Mouse (Mus musculus) forebrain, postnatal 0 days (tissue): ENCODE results near the gene Ccdc189. TPM values are rescaled to one million over a fixed set of nuclear protein-coding genes. Genes with fewer than 3 reads are reported as not detected.
"Not testable (repeated sequence)": the region's sequence is repeated elsewhere in the genome, so short reads cannot be mapped to it uniquely, and the experiment has no call there.

Experiments
- ATAC-seq: fragments of 200-750 bp; cut with Nextera tagmentation; 2 replicates; pipeline ENCODE4 v1.8.0; 2017; ENCODE audit warnings: mild to moderate bottlenecking, moderate library complexity
- DNase-seq: peaks from one replicate; pipeline ENCODE4 v3.0.0-alpha.2; 2015
- H3K27ac ChIP-seq: fragments of 300-500 bp; sonication (generic); 2 replicates; pipeline ENCODE4 v1.5.1; 2014; ENCODE audit warnings: low read depth, mild to moderate bottlenecking, antibody characterized with exemption, low read length, moderate library complexity, mixed read lengths
- H3K27me3 ChIP-seq: fragments of 300-500 bp; sonication (generic); 2 replicates; pipeline ENCODE4 v1.6.1; 2014; ENCODE audit warnings: mild to moderate bottlenecking, low read length, mixed read lengths; ENCODE audit not compliant: insufficient read depth
- H3K36me3 ChIP-seq: fragments of 300-500 bp; sonication (generic); 2 replicates; pipeline ENCODE4 v1.6.1; 2014; ENCODE audit warnings: mild to moderate bottlenecking, moderate library complexity; ENCODE audit not compliant: insufficient read depth
- H3K4me1 ChIP-seq: fragments of 300-500 bp; sonication (generic); 2 replicates; pipeline ENCODE4 v1.6.1; 2014; ENCODE audit warnings: antibody characterized with exemption; ENCODE audit not compliant: insufficient read depth
- H3K4me2 ChIP-seq: fragments of 300-500 bp; sonication (generic); 2 replicates; pipeline ENCODE4 v1.6.1; 2014; ENCODE audit warnings: low read depth, mild to moderate bottlenecking, moderate library complexity
- H3K4me3 ChIP-seq: fragments of 300-500 bp; sonication (generic); 2 replicates; pipeline ENCODE4 v1.5.1; 2014; ENCODE audit warnings: low read depth, low read length, mixed read lengths
- H3K9ac ChIP-seq: fragments of 300-500 bp; sonication (generic); 2 replicates; pipeline ENCODE4 v1.6.1; 2014; ENCODE audit warnings: mild to moderate bottlenecking
- H3K9me3 ChIP-seq: fragments of 300-500 bp; sonication (generic); 2 replicates; pipeline ENCODE4 v1.6.1; 2016; ENCODE audit warnings: low read length
- CTCF ChIP-seq: sonication (generic); IDR thresholded peaks from 2 replicates; pipeline ENCODE4 v1.5.1; 2016; ENCODE audit warnings: antibody characterized with exemption, control low read depth, low read depth
- WGBS: fragments of 180-500 bp; shearing (Covaris S2); extraction: QIAGEN DNeasy Blood & Tissue Kit; methylation state at CpG from one replicate; pipeline ENCODE4 v1.1.7; 2014; 5-methylcytosine and 5-hydroxymethylcytosine counted together
- polyA plus RNA-seq: library from polyadenylated mRNA; unstranded; fragments of >200 nt; fragmentation: Nextera tagmentation; extraction: Ambion mirVana; gene quantifications from 2 replicates; pipeline ENCODE4 v1.2.1, GENCODE M21; 2015
- total RNA-seq: library from RNA; depleted of rRNA; stranded (reverse); fragments of >200 nt; gene quantifications from 2 replicates; pipeline ENCODE4 v1.2.3, GENCODE M21; 2014; rRNA removed

Ccdc189 gene
- total RNA-seq (9.0 and 11.0 TPM in 2 replicates), polyA plus RNA-seq (10.1 and 16.0 TPM in 2 replicates)

DNA sequence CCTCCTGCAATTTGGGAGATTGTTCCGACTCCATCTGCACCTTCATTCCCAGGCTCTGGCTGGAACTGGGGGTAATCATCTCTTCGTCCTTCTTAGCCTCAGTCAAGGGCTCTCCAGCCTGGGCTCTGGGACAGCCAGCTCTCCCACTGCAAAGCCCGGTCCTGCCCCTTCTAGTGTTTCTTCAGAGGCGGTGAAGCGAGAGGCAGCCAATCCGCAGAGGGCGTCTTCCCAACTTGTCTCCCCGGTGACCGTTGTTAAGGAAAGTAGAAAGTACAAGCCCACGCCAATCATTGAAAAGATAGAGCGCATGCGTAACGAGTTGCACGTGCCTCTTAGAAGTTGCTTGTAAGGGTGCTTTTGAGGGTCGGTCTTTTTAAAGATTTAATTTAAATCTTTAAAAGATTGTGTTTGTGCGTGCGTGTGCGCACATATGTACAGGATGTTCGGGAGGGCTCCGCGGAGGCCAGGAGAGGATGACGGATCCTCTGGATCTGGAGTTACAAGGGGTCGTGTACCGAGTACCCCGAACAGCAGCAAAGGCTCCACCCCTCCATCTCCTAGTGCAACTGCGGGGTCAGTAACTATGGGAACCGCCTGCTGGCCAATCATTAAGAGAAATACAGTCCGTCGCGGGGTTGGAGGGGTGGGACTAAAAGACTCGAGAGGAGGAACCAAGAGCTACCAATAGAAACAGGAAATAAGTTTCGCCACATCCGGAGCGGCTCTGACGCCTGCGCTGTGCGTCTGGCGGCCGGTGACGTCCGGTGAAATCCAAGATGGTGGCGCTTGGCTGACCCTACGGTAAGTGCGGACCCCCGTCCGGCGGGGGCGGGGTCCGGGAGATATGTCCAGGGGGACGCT is at the start of gene Ccdc189, which contains the start of gene Rnf40:
TSS of gene Ccdc189 (minus strand) at position 585 of the 861 bp plus-strand sequence.
TSS of gene Rnf40 (plus strand) at position 757 of the 861 bp plus-strand sequence.
- H3K4me2 ChIP-seq, result peak within 1 kb of the TSS; percentile 76
- TF ChIP-seq CTCF, result peak; percentile 29; the same call in 1 of the 2 replicates
- H3K9me3 ChIP-seq, result no peaks in the 10 kb centered on the region
- ATAC-seq, result peak; percentile 96
- H3K27me3 ChIP-seq, result no peaks in the 10 kb centered on the region
- DNase-seq, result peak; percentile 96
- H3K9ac ChIP-seq, result peak within 1 kb of the TSS; percentile 74
- H3K4me1 ChIP-seq, result no peaks in the 10 kb centered on the region
- H3K27ac ChIP-seq, result peak within 1 kb of the TSS; percentile 51
- peak within 1 kb of the TSS; percentile 82 for H3K4me3 ChIP-seq
- peaks cover 46% of the 10 kb centered on the region for H3K36me3 ChIP-seq
- under 1% methylated on average over 50 of the region's 50 CpGs for WGBS

DNA sequence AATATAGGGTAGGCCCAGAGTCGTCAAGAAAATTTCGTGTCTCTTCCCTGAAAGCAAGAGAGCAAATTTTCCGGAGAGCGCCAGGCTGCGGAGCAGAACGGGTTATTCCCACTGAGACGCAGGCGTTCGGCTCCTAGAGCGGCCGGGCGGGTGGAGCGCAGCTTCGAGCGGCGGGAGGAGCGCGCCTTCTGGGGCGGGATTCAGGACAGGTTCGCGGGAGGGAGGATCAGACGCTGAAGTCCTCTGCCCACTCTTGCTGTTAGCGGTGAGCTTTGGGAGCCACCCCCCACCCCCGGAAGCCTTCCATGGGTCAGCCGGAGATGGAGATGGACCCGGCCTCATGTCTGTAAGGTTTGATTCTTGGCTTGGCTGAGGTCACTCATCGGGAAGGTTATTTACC is 48.6 kb upstream of the Ccdc189 start:
- no peaks in the 10 kb centered on the region for H3K27me3 ChIP-seq
- H3K4me1 ChIP-seq, result no peaks in the 10 kb centered on the region
- H3K36me3 ChIP-seq, result no peaks in the 10 kb centered on the region
- TF ChIP-seq CTCF, result 0 out of 2 replicates have a peak, but pooled peaks have one; percentile 3
- H3K27ac ChIP-seq, result no peak overlapping the region
- peak overlapping the region; percentile 64 for H3K4me2 ChIP-seq
- peak; percentile 95 for ATAC-seq
- DNase-seq, result peak; percentile 88
- peak overlapping the region; percentile 61 for H3K9ac ChIP-seq
- no peaks in the 10 kb centered on the region for H3K9me3 ChIP-seq
- H3K4me3 ChIP-seq, result peak overlapping the region; percentile 59
- WGBS, result 4% methylated on average over 27 of the region's 27 CpGs

DNA sequence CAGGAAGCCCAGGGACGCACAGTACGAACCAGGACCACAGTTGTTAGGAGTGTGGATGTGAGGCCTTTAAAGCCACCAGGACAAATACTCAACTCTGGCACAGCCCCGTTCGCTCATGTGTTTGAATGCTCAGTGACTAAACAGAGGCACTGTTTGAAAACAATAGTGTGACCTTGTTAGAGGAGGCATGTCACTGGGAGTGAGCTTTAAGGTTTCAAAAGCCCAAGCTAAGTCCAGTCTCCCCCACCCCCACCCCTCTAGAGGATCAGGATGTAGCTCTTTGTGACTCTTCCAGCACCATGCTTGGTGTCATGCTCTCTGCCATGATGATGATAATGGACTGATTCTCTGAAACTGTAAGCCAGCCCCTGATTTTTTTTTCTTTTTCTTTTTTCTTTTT is 43.0 kb upstream of the Ccdc189 start:
- H3K27ac ChIP-seq, result no peak overlapping the region
- ATAC-seq (no peak), DNase-seq (no peak)
- H3K4me2 ChIP-seq, result no peak overlapping the region
- TF ChIP-seq CTCF, result no peak
- H3K27me3 ChIP-seq, result no peaks in the 10 kb centered on the region
- no peak overlapping the region for H3K4me3 ChIP-seq
- no peaks in the 10 kb centered on the region for H3K36me3 ChIP-seq
- no peak overlapping the region for H3K9ac ChIP-seq
- no peaks in the 10 kb centered on the region for H3K4me1 ChIP-seq
- WGBS, result 49% methylated on average over 4 of the region's 4 CpGs
- H3K9me3 ChIP-seq, result no peaks in the 10 kb centered on the region

DNA sequence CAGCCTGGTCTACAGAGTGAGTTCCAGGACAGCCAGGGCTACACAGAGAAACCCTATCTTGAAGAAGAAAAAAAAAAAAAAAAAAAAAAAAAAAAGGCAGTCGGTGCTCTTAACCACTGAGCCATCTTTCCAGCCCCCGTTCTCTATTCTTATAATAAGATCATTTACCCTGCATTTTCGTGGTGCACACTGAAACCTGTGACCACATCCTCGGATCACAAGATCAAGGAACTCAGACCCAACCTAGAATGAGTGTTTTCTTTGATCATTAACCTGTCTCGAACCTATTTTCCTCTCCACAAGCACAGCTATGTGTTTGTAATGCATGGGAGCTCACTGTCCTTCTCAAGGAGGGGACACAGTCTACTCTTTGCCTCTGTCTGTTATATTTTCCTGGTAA is 40.3 kb upstream of the Ccdc189 start:
- H3K9ac ChIP-seq, result no peak overlapping the region
- no peak for ATAC-seq
- no peaks in the 10 kb centered on the region for H3K27me3 ChIP-seq
- no peak for DNase-seq
- WGBS, result 86% methylated on average over 5 of the region's 5 CpGs
- no peak overlapping the region for H3K4me2 ChIP-seq
- no peaks in the 10 kb centered on the region for H3K9me3 ChIP-seq
- no peak overlapping the region for H3K27ac ChIP-seq
- no peak for TF ChIP-seq CTCF
- H3K4me3 ChIP-seq, result no peak overlapping the region
- H3K36me3 ChIP-seq, result no peaks in the 10 kb centered on the region
- no peaks in the 10 kb centered on the region for H3K4me1 ChIP-seq

DNA sequence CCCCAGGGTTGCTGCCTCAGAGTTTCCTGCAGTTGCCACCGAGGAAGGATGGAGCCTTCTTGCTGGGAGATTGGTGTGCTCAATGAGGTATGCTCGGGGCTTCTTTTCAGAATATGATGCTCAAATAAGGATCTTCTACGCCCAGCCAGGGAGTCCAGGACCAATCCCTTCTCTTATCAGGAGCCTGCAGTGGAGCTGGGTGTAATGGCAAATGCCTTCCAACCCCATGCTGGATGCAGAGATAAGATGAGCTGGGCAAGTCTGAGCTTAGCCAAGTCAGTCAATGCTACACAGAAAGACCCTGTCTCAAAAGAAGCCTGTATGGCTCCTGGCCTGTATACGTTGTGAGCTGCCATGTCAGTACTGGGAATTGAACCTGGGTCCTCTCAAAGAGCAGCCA is 38.1 kb upstream of the Ccdc189 start:
- no peaks in the 10 kb centered on the region for H3K36me3 ChIP-seq
- no peak for TF ChIP-seq CTCF
- H3K4me3 ChIP-seq, result no peak overlapping the region
- H3K9ac ChIP-seq, result no peak overlapping the region
- no peaks in the 10 kb centered on the region for H3K9me3 ChIP-seq
- no peak overlapping the region for H3K4me2 ChIP-seq
- H3K27me3 ChIP-seq, result no peaks in the 10 kb centered on the region
- 92% methylated on average over 4 of the region's 4 CpGs for WGBS
- no peaks in the 10 kb centered on the region for H3K4me1 ChIP-seq
- no peak for ATAC-seq
- no peak overlapping the region for H3K27ac ChIP-seq
- DNase-seq, result no peak

DNA sequence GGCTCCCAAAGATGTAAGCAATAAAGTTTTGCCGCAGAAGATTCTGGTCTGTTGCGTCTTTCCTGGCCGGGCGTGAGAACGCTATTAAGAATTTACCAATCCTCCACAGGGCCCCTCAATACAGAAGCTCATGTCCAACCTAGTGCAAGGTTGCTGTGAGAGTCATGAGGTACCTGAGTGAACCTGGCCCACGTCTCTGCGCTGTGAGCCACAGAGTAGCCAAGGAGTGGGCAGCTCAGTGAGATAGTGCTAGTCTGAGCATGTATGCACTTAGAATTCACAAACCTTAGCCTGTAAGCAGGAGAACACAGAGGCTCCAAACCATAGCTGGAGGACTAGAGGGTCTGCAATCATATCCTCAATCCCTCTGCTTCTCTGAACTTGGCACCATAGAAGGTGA is 37.6 kb upstream of the Ccdc189 start:
- DNase-seq (no peak), ATAC-seq (no peak)
- no peak for TF ChIP-seq CTCF
- Histone ChIP-seq H3K9ac (no peak overlapping the region), H3K27ac (no peak overlapping the region), H3K27me3 (no peaks in the 10 kb centered on the region), H3K9me3 (no peaks in the 10 kb centered on the region), H3K4me2 (no peak overlapping the region), H3K4me3 (no peak overlapping the region), H3K4me1 (no peaks in the 10 kb centered on the region), H3K36me3 (no peaks in the 10 kb centered on the region)
- WGBS, result 98% methylated on average over 7 of the region's 7 CpGs

DNA sequence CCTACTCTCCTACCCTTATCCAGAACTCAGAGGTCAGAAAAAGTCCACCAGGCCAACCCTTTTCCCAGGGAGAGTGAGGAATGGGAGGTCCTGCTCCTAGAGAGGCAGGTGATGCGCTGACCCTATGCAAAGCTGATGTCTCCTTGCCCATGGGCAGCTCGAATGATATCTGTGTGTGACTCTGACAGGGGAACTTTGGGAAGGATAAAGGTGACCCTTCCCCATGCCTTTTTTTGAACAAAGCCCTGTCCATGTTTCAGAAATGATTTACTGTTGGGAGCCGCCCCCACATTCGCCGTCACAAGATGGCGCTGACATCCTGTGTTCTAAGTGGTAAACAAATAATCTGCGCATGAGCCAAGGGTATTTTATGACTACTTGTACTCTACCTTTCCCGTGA is 30.0 kb upstream of the Ccdc189 start:
- not testable (repeated sequence) for H3K27ac ChIP-seq, H3K9me3 ChIP-seq, H3K4me3 ChIP-seq, DNase-seq, H3K36me3 ChIP-seq, H3K4me2 ChIP-seq, H3K27me3 ChIP-seq, H3K9ac ChIP-seq, ATAC-seq
- WGBS, result 78% methylated on average over 7 of the region's 8 CpGs
- peaks cover 21% of the 10 kb centered on the region for H3K4me1 ChIP-seq
